Mouse (Mus musculus) lung, postnatal 0 days (tissue): Measurements from ENCODE around the gene Psmc5.

Source experiments
- CTCF ChIP-seq: IDR thresholded peaks from 2 replicates; pipeline ENCODE4 v1.5.1; 2016; ENCODE audit warnings: antibody characterized with exemption, mild to moderate bottlenecking
- EP300 ChIP-seq: IDR thresholded peaks from 2 replicates; pipeline ENCODE4 v1.6.1; 2016; ENCODE audit warnings: antibody characterized with exemption, mild to moderate bottlenecking, control low read depth

DNA sequence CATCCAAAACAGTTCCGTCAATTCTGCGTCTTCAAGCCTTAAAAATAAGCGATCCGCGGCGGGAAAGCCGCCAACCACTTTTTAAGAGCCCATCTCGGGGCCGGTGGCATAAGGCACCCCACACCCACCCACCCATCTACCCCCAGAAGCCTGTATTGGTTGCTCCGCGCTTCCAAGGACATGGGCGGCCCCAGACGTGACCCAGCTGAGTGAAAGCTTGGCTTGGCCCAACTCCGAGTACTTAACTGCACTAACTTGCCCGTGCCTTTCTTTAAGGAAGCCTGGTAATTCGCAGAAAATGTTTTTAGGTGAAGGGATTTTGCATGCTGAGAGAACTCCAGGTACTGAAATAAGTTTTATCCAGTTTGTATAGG lies 17.3 kb downstream of the Psmc5 start:
- TF ChIP-seq CTCF: no peak
- TF ChIP-seq EP300: no peak; the same call in 1 of the 2 replicates
